Mouse (Mus musculus): ENCODE data around the gene Faah.

GRCm38 (mm10) chr4:115939295-115940102, 78.2 kb downstream of the Faah start, which contains the start of gene Dmbx1:
- TF ChIP-seq CTCF (IDR thresholded peaks at IDR 0.05) (no peak), EP300 (IDR thresholded peaks at IDR 0.05) (no peak)
